Mouse (Mus musculus) brain, embryonic 14.5 days (tissue): Measurements from ENCODE around the gene Rnf145. TPM values are rescaled to one million over a fixed set of nuclear protein-coding genes. Genes with fewer than 3 reads are reported as not detected.

ENCODE experiments used
- DNase-seq: peaks from one replicate; pipeline ENCODE4 v3.0.0-alpha.2; 2011; ENCODE audit warnings: low read depth
- CTCF ChIP-seq: fragments of 200-500 bp; IDR thresholded peaks from 2 replicates; pipeline ENCODE4 v1.5.1; 2012; ENCODE audit warnings: inconsistent platforms, mild to moderate bottlenecking, moderate library complexity, borderline replicate concordance; ENCODE audit not compliant: insufficient read depth, insufficient read length; ENCODE audit errors: extremely low read depth
- POLR2A ChIP-seq: fragments of 200-500 bp; IDR thresholded peaks from 2 replicates; pipeline ENCODE4 v1.6.1; 2012; ENCODE audit warnings: mild to moderate bottlenecking, inconsistent platforms, borderline replicate concordance; ENCODE audit not compliant: poor library complexity, insufficient read depth, insufficient read length, severe bottlenecking; ENCODE audit errors: extremely low read depth
- polyA plus RNA-seq: library from polyadenylated mRNA; depleted of rRNA; stranded (reverse); fragments of >200 nt; gene quantifications from 2 replicates; pipeline ENCODE4 v1.2.3, GENCODE M21; 2012

Rnf145 gene
- polyA plus RNA-seq, 1 experiment: 179 TPM

- TF ChIP-seq POLR2A (no peak), CTCF (no peak)
- no peak for DNase-seq
These were observed 24.0 kb upstream of the Rnf145 start for GRCm38 (mm10) chr11:44494643-44495323.

- no peak for TF ChIP-seq CTCF
- no peak for TF ChIP-seq POLR2A
- peak; percentile 9 for DNase-seq
These were observed 22.5 kb upstream of the Rnf145 start for GRCm38 (mm10) chr11:44496217-44496616.

GRCm38 (mm10) chr11:44498412-44499272, 20.1 kb upstream of the Rnf145 start:
- TF ChIP-seq POLR2A (no peak), CTCF (no peak)

GRCm38 (mm10) chr11:44500966-44501365, 17.8 kb upstream of the Rnf145 start:
- no peak for TF ChIP-seq CTCF
- TF ChIP-seq POLR2A: no peak
- DNase-seq: no peak

More at GRCm38 (mm10) chr11:44498412-44499272, 20.1 kb upstream of the Rnf145 start:
- no peak for DNase-seq

GRCm38 (mm10) chr11:44501477-44501876, 17.3 kb upstream of the Rnf145 start:
- no peak for DNase-seq
- no peak for TF ChIP-seq POLR2A
- TF ChIP-seq CTCF: no peak

GRCm38 (mm10) chr11:44502931-44503330, 15.8 kb upstream of the Rnf145 start:
- no peak for TF ChIP-seq POLR2A
- no peak for TF ChIP-seq CTCF
- DNase-seq: peak; percentile 17

- TF ChIP-seq CTCF (no peak), POLR2A (no peak)
- DNase-seq: no peak
These were observed 14.6 kb upstream of the Rnf145 start for GRCm38 (mm10) chr11:44504146-44504545.

- no peak for TF ChIP-seq CTCF
- no peak for TF ChIP-seq POLR2A
- no peak for DNase-seq
These were observed 14.0 kb upstream of the Rnf145 start for GRCm38 (mm10) chr11:44504761-44505160.

GRCm38 (mm10) chr11:44508876-44509275, 9.9 kb upstream of the Rnf145 start:
- DNase-seq: peak; percentile 10
- no peak for TF ChIP-seq POLR2A
- TF ChIP-seq CTCF: no peak

- DNase-seq: no peak
- no peak for TF ChIP-seq CTCF
- TF ChIP-seq POLR2A: no peak
These were observed 8.9 kb upstream of the Rnf145 start for GRCm38 (mm10) chr11:44509906-44510305.

GRCm38 (mm10) chr11:44510371-44510770, 8.4 kb upstream of the Rnf145 start:
- no peak for TF ChIP-seq CTCF
- no peak for TF ChIP-seq POLR2A
- no peak for DNase-seq

GRCm38 (mm10) chr11:44512044-44513025, 6.4 kb upstream of the Rnf145 start:
- no peak for DNase-seq
- TF ChIP-seq POLR2A (no peak), CTCF (no peak)
